Mouse (Mus musculus): ENCODE measurements at regions not wholly inside any gene's neighbourhood (a gene's known extent, or its start where the extent isn't known, plus 50 kb on each side); places are given as distances from the start of the nearest gene placed in this dataset.

- Histone ChIP-seq H3K4me2 (replicated peaks) (no peak overlapping the region), H3K27ac (no peak overlapping the region), H3K4me1 (replicated peaks) (peaks cover 13% of the 10 kb centered on the region), H3K9ac (no peak overlapping the region), H3K36me3 (no peaks in the 10 kb centered on the region), H3K27me3 (replicated peaks) (no peaks in the 10 kb centered on the region), H3K4me3 (replicated peaks) (no peak overlapping the region), H3K9me3 (no peaks in the 10 kb centered on the region)
- no peak for ATAC-seq
- 86% methylated on average over 2 of the region's 2 CpGs for WGBS
These were observed 65.6 kb downstream of the Thap12 start for GRCm38 (mm10) chr7:98768460-98768859.

GRCm38 (mm10) chr7:98769111-98769734 lies 65.7 kb upstream of the Wnt11 start:
- ATAC-seq: no peak
- Histone ChIP-seq H3K27ac (no peak overlapping the region), H3K27me3 (replicated peaks) (no peaks in the 10 kb centered on the region), H3K4me1 (replicated peaks) (peaks cover 13% of the 10 kb centered on the region), H3K36me3 (no peaks in the 10 kb centered on the region), H3K9ac (no peak overlapping the region), H3K4me3 (replicated peaks) (no peak overlapping the region), H3K9me3 (no peaks in the 10 kb centered on the region), H3K4me2 (replicated peaks) (no peak overlapping the region)
- WGBS: 41% methylated on average over 1 of the region's 1 CpGs

GRCm38 (mm10) chr7:98770257-98770890 lies 64.5 kb upstream of the Wnt11 start:
- Histone ChIP-seq H3K27me3 (replicated peaks) (no peaks in the 10 kb centered on the region), H3K4me2 (replicated peaks) (peak overlapping the region; percentile 50), H3K9ac (peak overlapping the region; percentile 22; the same call in 1 of the 2 replicates), H3K27ac (no peak overlapping the region), H3K9me3 (no peaks in the 10 kb centered on the region), H3K4me1 (replicated peaks) (peaks cover 13% of the 10 kb centered on the region), H3K36me3 (no peaks in the 10 kb centered on the region), H3K4me3 (replicated peaks) (no peak overlapping the region)
- WGBS: 10% methylated on average over 8 of the region's 8 CpGs
- ATAC-seq: peak; percentile 63

GRCm38 (mm10) chr7:98771134-98771775 lies 63.7 kb upstream of the Wnt11 start:
- no peaks in the 10 kb centered on the region for H3K27me3 ChIP-seq (replicated peaks)
- H3K9ac ChIP-seq: no peak overlapping the region
- no peaks in the 10 kb centered on the region for H3K9me3 ChIP-seq
- no peak overlapping the region for H3K4me2 ChIP-seq (replicated peaks)
- no peaks in the 10 kb centered on the region for H3K36me3 ChIP-seq
- WGBS: 52% methylated on average over 7 of the region's 7 CpGs
- H3K27ac ChIP-seq: no peak overlapping the region
- H3K4me3 ChIP-seq (replicated peaks): no peak overlapping the region
- peaks cover 13% of the 10 kb centered on the region for H3K4me1 ChIP-seq (replicated peaks)
- ATAC-seq: no peak

- Histone ChIP-seq H3K27ac (no peak overlapping the region), H3K9me3 (no peaks in the 10 kb centered on the region), H3K27me3 (replicated peaks) (no peaks in the 10 kb centered on the region), H3K4me1 (replicated peaks) (peaks cover 17% of the 10 kb centered on the region), H3K9ac (no peak overlapping the region), H3K4me2 (replicated peaks) (no peak overlapping the region), H3K4me3 (replicated peaks) (no peak overlapping the region), H3K36me3 (no peaks in the 10 kb centered on the region)
- WGBS: 58% methylated on average over 4 of the region's 4 CpGs
- ATAC-seq: no peak
These were observed 60.3 kb upstream of the Wnt11 start for GRCm38 (mm10) chr7:98774597-98774996.

- Histone ChIP-seq H3K36me3 (no peaks in the 10 kb centered on the region), H3K4me1 (replicated peaks) (peaks cover 17% of the 10 kb centered on the region), H3K27ac (no peak overlapping the region), H3K4me2 (replicated peaks) (no peak overlapping the region), H3K9me3 (no peaks in the 10 kb centered on the region), H3K9ac (no peak overlapping the region), H3K4me3 (replicated peaks) (no peak overlapping the region), H3K27me3 (replicated peaks) (no peaks in the 10 kb centered on the region)
- 69% methylated on average over 8 of the region's 8 CpGs for WGBS
- ATAC-seq: no peak
These were observed 59.9 kb upstream of the Wnt11 start for GRCm38 (mm10) chr7:98775031-98775430.

GRCm38 (mm10) chr7:98777304-98777849 lies 57.5 kb upstream of the Wnt11 start:
- H3K27me3 ChIP-seq (replicated peaks): no peaks in the 10 kb centered on the region
- peaks cover 9% of the 10 kb centered on the region; the same call in 1 of the 2 replicates for H3K4me1 ChIP-seq (replicated peaks)
- no peak overlapping the region for H3K4me3 ChIP-seq (replicated peaks)
- H3K36me3 ChIP-seq: no peaks in the 10 kb centered on the region
- no peak overlapping the region for H3K4me2 ChIP-seq (replicated peaks)
- no peak overlapping the region for H3K9ac ChIP-seq
- no peaks in the 10 kb centered on the region for H3K9me3 ChIP-seq
- ATAC-seq: peak; percentile 44
- no peak overlapping the region for H3K27ac ChIP-seq
- 59% methylated on average over 3 of the region's 3 CpGs for WGBS

GRCm38 (mm10) chr7:98778929-98779328 lies 56.0 kb upstream of the Wnt11 start:
- Histone ChIP-seq H3K36me3 (no peaks in the 10 kb centered on the region), H3K4me1 (replicated peaks) (peaks cover 16% of the 10 kb centered on the region), H3K9me3 (no peaks in the 10 kb centered on the region), H3K4me2 (replicated peaks) (no peak overlapping the region), H3K27me3 (replicated peaks) (no peaks in the 10 kb centered on the region), H3K9ac (no peak overlapping the region), H3K4me3 (replicated peaks) (no peak overlapping the region), H3K27ac (no peak overlapping the region)
- ATAC-seq: peak; percentile 68
- 17% methylated on average over 5 of the region's 5 CpGs for WGBS

GRCm38 (mm10) chr7:98783521-98783920 lies 51.4 kb upstream of the Wnt11 start:
- Histone ChIP-seq H3K4me2 (replicated peaks) (no peak overlapping the region), H3K9ac (no peak overlapping the region), H3K36me3 (no peaks in the 10 kb centered on the region), H3K27me3 (replicated peaks) (no peaks in the 10 kb centered on the region), H3K4me1 (replicated peaks) (peaks cover 21% of the 10 kb centered on the region), H3K27ac (peak overlapping the region; percentile 81), H3K4me3 (replicated peaks) (no peak overlapping the region), H3K9me3 (no peaks in the 10 kb centered on the region)
- 62% methylated on average over 5 of the region's 5 CpGs for WGBS
- no peak for ATAC-seq

- peak overlapping the region; percentile 26 for H3K4me2 ChIP-seq (replicated peaks)
- no peaks in the 10 kb centered on the region for H3K27me3 ChIP-seq (replicated peaks)
- WGBS: 20% methylated on average over 7 of the region's 7 CpGs
- ATAC-seq: peak; percentile 82
- no peaks in the 10 kb centered on the region for H3K9me3 ChIP-seq
- no peaks in the 10 kb centered on the region for H3K36me3 ChIP-seq
- peaks cover 23% of the 10 kb centered on the region for H3K4me1 ChIP-seq (replicated peaks)
- H3K27ac ChIP-seq: peak overlapping the region; percentile 81
- H3K4me3 ChIP-seq (replicated peaks): no peak overlapping the region
- H3K9ac ChIP-seq: peak overlapping the region; percentile 24; the same call in 1 of the 2 replicates
These were observed 51.0 kb upstream of the Wnt11 start for GRCm38 (mm10) chr7:98783954-98784353.

GRCm38 (mm10) chr7:98784369-98784931 lies 50.5 kb upstream of the Wnt11 start:
- Histone ChIP-seq H3K4me1 (replicated peaks) (peaks cover 26% of the 10 kb centered on the region), H3K4me2 (replicated peaks) (peak overlapping the region; percentile 26), H3K27ac (peak overlapping the region; percentile 81), H3K9me3 (no peaks in the 10 kb centered on the region), H3K9ac (peak overlapping the region; percentile 24; the same call in 1 of the 2 replicates), H3K36me3 (no peaks in the 10 kb centered on the region), H3K27me3 (replicated peaks) (no peaks in the 10 kb centered on the region), H3K4me3 (replicated peaks) (no peak overlapping the region)
- 0 out of 2 replicates have a peak, but pooled peaks have one; percentile 41 for ATAC-seq
- WGBS: 28% methylated on average over 15 of the region's 15 CpGs
